Mouse (Mus musculus): Measurements from ENCODE around the gene Myof.

The Myof gene

GRCm38 (mm10) chr19:37876605-37877245 lies 166.7 kb downstream of the Myof start:
- no peak for DNase-seq (ENCODE audit: low spot score in 2 of 2)

DNA sequence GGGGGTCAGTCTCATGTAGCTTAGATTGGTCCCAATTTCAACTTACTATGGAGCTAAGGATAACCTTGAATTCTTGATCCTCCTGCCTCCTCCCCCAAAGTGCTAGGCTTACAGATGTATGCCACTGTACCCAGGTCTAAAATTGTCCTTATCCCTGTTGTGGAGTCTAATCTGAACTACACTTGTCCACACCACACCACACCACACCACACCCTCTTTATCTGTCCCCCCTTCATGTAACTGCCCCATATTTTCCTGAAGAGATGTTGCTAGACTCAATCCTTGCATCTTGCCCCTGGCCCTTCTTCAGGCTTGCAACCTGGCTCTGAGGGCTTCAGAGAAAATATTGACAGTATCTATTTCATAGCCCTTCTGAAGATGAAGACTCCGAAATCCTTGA lies 169.9 kb downstream of the Myof start:
- DNase-seq (ENCODE audit: low spot score in 2 of 2): no peak

DNA sequence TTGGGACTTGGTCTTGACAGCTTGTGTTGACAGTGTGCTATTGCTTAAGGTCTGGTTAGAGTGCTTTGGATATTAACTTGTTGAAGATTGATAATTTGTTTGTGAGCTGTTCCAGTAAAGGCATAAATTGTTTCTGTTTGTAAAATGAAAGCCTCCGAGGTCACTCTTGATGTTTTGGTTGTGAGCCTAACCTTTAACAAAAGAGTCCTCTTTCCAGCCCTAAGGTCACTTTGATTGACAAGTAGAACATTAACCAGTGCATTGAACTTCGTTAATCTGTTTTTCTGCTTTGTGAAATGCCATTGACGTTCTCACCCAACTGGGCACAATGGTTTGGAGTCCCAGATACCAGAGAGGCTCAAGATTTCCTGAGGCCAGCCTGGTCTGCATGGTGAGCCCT lies 175.8 kb downstream of the Myof start:
- DNase-seq (ENCODE audit: low spot score in 2 of 2): no peak

DNA sequence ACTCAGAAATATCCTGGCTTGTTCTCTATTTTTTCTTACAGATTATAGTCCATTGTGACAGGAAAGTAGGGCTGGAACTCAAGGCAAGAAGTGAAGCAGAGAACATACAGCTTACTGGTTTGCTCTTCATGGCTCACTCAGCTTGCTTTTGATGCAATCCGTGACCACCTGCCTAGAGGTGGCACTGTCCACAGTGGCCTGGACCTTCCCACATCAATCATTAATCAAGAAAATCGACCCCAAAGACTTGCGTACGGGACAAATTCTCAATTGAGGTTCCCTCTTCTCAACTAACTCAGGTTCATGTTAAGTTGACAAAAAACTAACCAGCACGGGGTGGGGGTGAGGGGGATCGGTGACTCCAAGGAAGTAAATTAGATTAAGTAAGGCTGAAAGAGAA lies 176.4 kb downstream of the Myof start:
- DNase-seq (ENCODE audit: low spot score in 2 of 2): no peak

DNA sequence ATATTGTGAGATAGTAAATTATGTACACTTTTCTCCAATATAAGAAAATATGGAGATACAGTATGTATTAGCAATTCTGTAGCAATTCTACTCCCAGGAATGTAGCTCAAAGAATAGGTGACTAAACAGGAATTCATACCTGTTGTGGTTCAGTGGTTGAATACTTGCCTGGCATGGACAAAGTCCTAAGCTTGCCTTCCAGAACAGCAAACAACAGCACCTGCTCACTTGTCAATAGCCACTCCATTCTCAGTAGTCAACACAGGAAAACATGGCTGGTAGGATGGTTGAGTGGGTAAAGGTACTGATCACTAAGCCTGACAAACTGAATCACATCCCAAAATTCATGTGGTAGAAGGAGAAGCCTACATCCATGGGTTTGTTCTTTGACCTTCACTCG lies 182.2 kb downstream of the Myof start:
- DNase-seq (ENCODE audit: low spot score in 2 of 2): no peak

- DNase-seq (ENCODE audit: low spot score in 2 of 2): no peak
These were observed 183.1 kb downstream of the Myof start for GRCm38 (mm10) chr19:37860267-37860666.

- no peak for DNase-seq (ENCODE audit: low spot score in 2 of 2)
These were observed 184.8 kb downstream of the Myof start for GRCm38 (mm10) chr19:37858406-37859081.

DNA sequence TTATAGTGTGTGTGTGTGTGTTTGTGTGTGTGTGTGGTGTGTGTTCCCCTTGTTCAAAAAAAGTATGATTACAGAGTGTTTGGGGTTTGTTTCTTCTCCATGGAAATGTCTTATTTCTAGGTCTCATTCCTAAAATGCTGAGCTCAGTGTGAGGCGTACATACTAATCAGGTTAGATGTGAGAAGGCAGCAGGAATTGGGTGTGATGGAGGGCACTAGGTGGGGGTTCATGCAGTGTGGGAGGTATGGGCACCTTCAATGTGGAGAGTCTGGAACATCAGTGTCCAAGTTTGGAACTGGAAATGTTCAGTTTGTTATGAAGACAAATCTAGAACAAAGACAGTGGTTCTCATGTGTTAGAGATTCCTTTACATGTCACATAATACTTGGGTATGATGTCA lies 191.3 kb downstream of the Myof start:
- DNase-seq (ENCODE audit: low spot score in 2 of 2): no peak

GRCm38 (mm10) chr19:37851590-37852038 lies 191.8 kb downstream of the Myof start:
- DNase-seq (ENCODE audit: low spot score in 2 of 2): no peak
